Mouse (Mus musculus): ENCODE data around the gene Smim6. TPM values are rescaled to one million over a fixed set of nuclear protein-coding genes. Genes with fewer than 3 reads are reported as not detected.

Smim6 gene
- total RNA-seq, 1 experiment: 0.45 TPM

DNA sequence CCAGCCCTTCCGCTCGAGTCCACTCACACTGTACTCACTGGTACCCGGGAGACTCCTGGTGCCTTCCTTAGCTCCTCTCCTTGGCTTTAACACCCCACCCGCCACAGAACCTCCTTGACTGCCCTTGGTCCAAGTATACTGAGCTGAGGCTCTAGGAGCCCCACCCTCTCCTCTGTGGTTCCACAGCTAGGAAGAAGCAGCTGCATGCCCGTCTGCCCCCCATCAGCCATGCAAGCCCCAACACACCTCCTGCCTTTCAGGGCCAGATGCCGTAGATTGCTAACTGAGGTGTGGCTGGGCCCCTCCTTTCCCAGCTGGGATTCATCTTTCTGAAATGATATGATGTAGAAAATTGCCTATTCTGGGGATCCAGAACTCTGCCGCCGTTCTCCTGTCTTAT, 33.4 kb downstream of the Smim6 start:
- Histone ChIP-seq H3K36me3 (ENCODE audit: control insufficient read depth, insufficient read depth, low read length, poor library complexity, severe bottlenecking) (peaks cover 33% of the 10 kb centered on the region), H3K9ac (ENCODE audit: insufficient read depth, low read depth, low read length, poor library complexity, severe bottlenecking) (peak overlapping the region; percentile 9; the same call in 1 of the 2 replicates), H3K27ac (ENCODE audit: insufficient read depth, low read depth, low read length, poor library complexity, severe bottlenecking) (peak overlapping the region; percentile 84; the same call in 1 of the 2 replicates), H3K4me3 (ENCODE audit: insufficient read depth in 1 of 2, low read depth in 1 of 2, low read length in 2 of 2, poor library complexity in 1 of 2, severe bottlenecking in 1 of 2) (peak overlapping the region; percentile 10 to 31; a peak in 2 of 4 replicates), H3K4me1 (ENCODE audit: control insufficient read depth in 2 of 2, insufficient read depth in 2 of 2, low read length in 2 of 2, poor library complexity in 1 of 2) (peaks cover 2 to 7% of the 10 kb centered on the region in 2 experiments; a peak in 2 of 4 replicates), H3K9me3 (ENCODE audit: control insufficient read depth, insufficient read depth, low read depth, low read length) (no peaks in the 10 kb centered on the region)
- in situ Hi-C loops (cut with MboI; ENCODE audit: low sequenced_read_pairs in 2 of 2, unreplicated experiment in 2 of 2): no loop called here
- no peak for TF ChIP-seq MAFK (IDR thresholded peaks at IDR 0.05; ENCODE audit: insufficient read depth, low read depth, low read length)
- no peak for TF ChIP-seq CHD2 (IDR thresholded peaks at IDR 0.05; ENCODE audit: low read depth, low read length)
- no peak for TF ChIP-seq ZNF384 (IDR thresholded peaks at IDR 0.05; ENCODE audit: low read depth, low read length)
- no peak for TF ChIP-seq HCFC1 (IDR thresholded peaks at IDR 0.05; ENCODE audit: borderline replicate concordance, insufficient read depth, low read length)
- TF ChIP-seq ZC3H11A (IDR thresholded peaks at IDR 0.05; ENCODE audit: borderline replicate concordance, low read depth, low read length): no peak
- DNase-seq (ENCODE audit: low read depth, low spot score): peak; percentile 41

- Histone ChIP-seq H3K36me3 (ENCODE audit: control insufficient read depth, insufficient read depth, low read length, poor library complexity, severe bottlenecking) (peaks cover 33% of the 10 kb centered on the region), H3K4me3 (ENCODE audit: insufficient read depth in 1 of 2, low read depth in 1 of 2, low read length in 2 of 2, poor library complexity in 1 of 2, severe bottlenecking in 1 of 2) (no peak overlapping the region), H3K4me1 (ENCODE audit: control insufficient read depth in 2 of 2, insufficient read depth in 2 of 2, low read length in 2 of 2, poor library complexity in 1 of 2) (peaks cover 2 to 7% of the 10 kb centered on the region in 2 experiments; a peak in 2 of 4 replicates), H3K27ac (ENCODE audit: insufficient read depth, low read depth, low read length, poor library complexity, severe bottlenecking) (peak overlapping the region; percentile 84), H3K9ac (ENCODE audit: insufficient read depth, low read depth, low read length, poor library complexity, severe bottlenecking) (peak overlapping the region; percentile 44; the same call in 1 of the 2 replicates), H3K9me3 (ENCODE audit: control insufficient read depth, insufficient read depth, low read depth, low read length) (no peaks in the 10 kb centered on the region)
- no peak for DNase-seq (ENCODE audit: low read depth, low spot score)
- no peak for TF ChIP-seq ZC3H11A (IDR thresholded peaks at IDR 0.05; ENCODE audit: borderline replicate concordance, low read depth, low read length)
- in situ Hi-C loops (cut with MboI; ENCODE audit: low sequenced_read_pairs in 2 of 2, unreplicated experiment in 2 of 2): no loop called here
Measured at GRCm38 (mm10) chr11:115946221-115946828, 34.5 kb downstream of the Smim6 start.

GRCm38 (mm10) chr11:115948316-115948715, 36.5 kb downstream of the Smim6 start:
- in situ Hi-C loops (cut with MboI; ENCODE audit: low sequenced_read_pairs in 2 of 2, unreplicated experiment in 2 of 2): no loop called here
- DNase-seq (ENCODE audit: low read depth, low spot score): no peak
- Histone ChIP-seq H3K9me3 (ENCODE audit: control insufficient read depth, insufficient read depth, low read depth, low read length) (no peaks in the 10 kb centered on the region), H3K9ac (ENCODE audit: insufficient read depth, low read depth, low read length, poor library complexity, severe bottlenecking) (no peak overlapping the region), H3K4me1 (ENCODE audit: control insufficient read depth in 2 of 2, insufficient read depth in 2 of 2, low read length in 2 of 2, poor library complexity in 1 of 2) (peaks cover 2 to 7% of the 10 kb centered on the region in 2 experiments; a peak in 2 of 4 replicates), H3K36me3 (ENCODE audit: control insufficient read depth, insufficient read depth, low read length, poor library complexity, severe bottlenecking) (peaks cover 32% of the 10 kb centered on the region), H3K4me3 (ENCODE audit: insufficient read depth in 1 of 2, low read depth in 1 of 2, low read length in 2 of 2, poor library complexity in 1 of 2, severe bottlenecking in 1 of 2) (no peak overlapping the region), H3K27ac (ENCODE audit: insufficient read depth, low read depth, low read length, poor library complexity, severe bottlenecking) (no peak overlapping the region)
- TF ChIP-seq MAFK (IDR thresholded peaks at IDR 0.05; ENCODE audit: insufficient read depth, low read depth, low read length): no peak
- no peak for TF ChIP-seq HCFC1 (IDR thresholded peaks at IDR 0.05; ENCODE audit: borderline replicate concordance, insufficient read depth, low read length)
- TF ChIP-seq ZC3H11A (IDR thresholded peaks at IDR 0.05; ENCODE audit: borderline replicate concordance, low read depth, low read length): no peak
- TF ChIP-seq CHD2 (IDR thresholded peaks at IDR 0.05; ENCODE audit: low read depth, low read length): no peak
- no peak for TF ChIP-seq ZNF384 (IDR thresholded peaks at IDR 0.05; ENCODE audit: low read depth, low read length)

- no peak for DNase-seq (ENCODE audit: low read depth, low spot score)
- in situ Hi-C loops (cut with MboI; ENCODE audit: low sequenced_read_pairs in 2 of 2, unreplicated experiment in 2 of 2): no loop called here
- no peak overlapping the region for H3K9ac ChIP-seq (ENCODE audit: insufficient read depth, low read depth, low read length, poor library complexity, severe bottlenecking)
- TF ChIP-seq ZC3H11A (IDR thresholded peaks at IDR 0.05; ENCODE audit: borderline replicate concordance, low read depth, low read length): no peak
- TF ChIP-seq CHD2 (IDR thresholded peaks at IDR 0.05; ENCODE audit: low read depth, low read length): no peak
- TF ChIP-seq ZNF384 (IDR thresholded peaks at IDR 0.05; ENCODE audit: low read depth, low read length): no peak
- no peak for TF ChIP-seq MAFK (IDR thresholded peaks at IDR 0.05; ENCODE audit: insufficient read depth, low read depth, low read length)
- TF ChIP-seq HCFC1 (IDR thresholded peaks at IDR 0.05; ENCODE audit: borderline replicate concordance, insufficient read depth, low read length): no peak
- H3K36me3 ChIP-seq (ENCODE audit: control insufficient read depth, insufficient read depth, low read length, poor library complexity, severe bottlenecking): peaks cover 38% of the 10 kb centered on the region
- peaks cover 2 to 11% of the 10 kb centered on the region in 2 experiments; a peak in 2 of 4 replicates for H3K4me1 ChIP-seq (ENCODE audit: control insufficient read depth in 2 of 2, insufficient read depth in 2 of 2, low read length in 2 of 2, poor library complexity in 1 of 2)
- H3K27ac ChIP-seq (ENCODE audit: insufficient read depth, low read depth, low read length, poor library complexity, severe bottlenecking): no peak overlapping the region
- no peak overlapping the region for H3K4me3 ChIP-seq (ENCODE audit: insufficient read depth in 1 of 2, low read depth in 1 of 2, low read length in 2 of 2, poor library complexity in 1 of 2, severe bottlenecking in 1 of 2)
- H3K9me3 ChIP-seq (ENCODE audit: control insufficient read depth, insufficient read depth, low read depth, low read length): no peaks in the 10 kb centered on the region
Measured at GRCm38 (mm10) chr11:115950719-115951118, 38.9 kb downstream of the Smim6 start.
